Mouse (Mus musculus) macrophage (primary cell): ENCODE measurements around the gene Zbtb45. TPM values are rescaled to one million over a fixed set of nuclear protein-coding genes. Genes with fewer than 3 reads are reported as not detected.
A peak's percentile ranks its signal among the peaks of the same experiment; 100 is the strongest.

Source experiments
- H3K27ac ChIP-seq: fragments of 350-480 bp; formaldehyde crosslinking; 2 replicates; pipeline ENCODE4 v1.9.0; 2021
- H3K36me3 ChIP-seq: fragments of 350-480 bp; formaldehyde crosslinking; 2 replicates; pipeline ENCODE4 v1.9.0; 2021; ENCODE audit errors: inconsistent target
- H3K4me3 ChIP-seq: fragments of 350-480 bp; formaldehyde crosslinking; 2 replicates; pipeline ENCODE4 v1.9.0; 2021; ENCODE audit errors: inconsistent target
- H3K79me2 ChIP-seq: fragments of 350-480 bp; formaldehyde crosslinking; 2 replicates; pipeline ENCODE4 v1.9.0; 2021; ENCODE audit errors: inconsistent target
- whole genome bisulfite sequencing: methylation state at CpG from one replicate; pipeline ENCODE4 v1.1.7; 2026; ENCODE audit warnings: inconsistent platforms; ENCODE audit not compliant: missing documents; 5-methylcytosine and 5-hydroxymethylcytosine counted together
- polyA plus RNA-seq: library from polyadenylated mRNA; stranded (reverse); fragments of 250-400 nt; gene quantifications from 3 replicates; pipeline ENCODE4 v1.2.4, GENCODE M21; 2018; ENCODE audit warnings: inconsistent platforms

Gene Zbtb45
- polyA plus RNA-seq, 1 experiment from 2014 or later: 7.4 TPM

DNA sequence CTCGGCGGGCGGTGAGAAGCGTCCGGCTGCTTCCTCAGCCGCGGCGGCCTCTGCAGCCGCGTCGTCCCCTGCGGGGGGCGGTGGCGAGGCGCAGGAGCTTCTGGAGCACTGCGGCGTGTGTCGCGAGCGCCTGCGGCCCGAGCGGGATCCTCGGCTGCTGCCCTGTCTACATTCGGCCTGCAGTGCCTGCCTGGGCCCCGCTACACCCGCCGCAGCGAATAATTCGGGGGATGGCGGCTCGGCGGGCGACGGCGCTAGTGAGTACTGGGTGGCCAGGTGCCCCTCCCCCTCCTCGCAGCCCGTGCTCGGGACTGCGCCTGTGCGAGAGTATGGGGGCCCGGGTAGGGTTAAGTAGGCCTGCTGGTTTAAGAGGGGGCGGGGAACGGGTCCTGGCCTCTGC is 15.0 kb upstream of the Zbtb45 start:
- WGBS: 2% methylated on average over 32 of the region's 44 CpGs
- Histone ChIP-seq H3K27ac (0 out of 2 replicates have a peak overlapping the region, but pooled peaks have one; percentile 5), H3K4me3 (peak overlapping the region; percentile 62), H3K79me2 (peaks cover 33% of the 10 kb centered on the region), H3K36me3 (peaks cover 37% of the 10 kb centered on the region)

DNA sequence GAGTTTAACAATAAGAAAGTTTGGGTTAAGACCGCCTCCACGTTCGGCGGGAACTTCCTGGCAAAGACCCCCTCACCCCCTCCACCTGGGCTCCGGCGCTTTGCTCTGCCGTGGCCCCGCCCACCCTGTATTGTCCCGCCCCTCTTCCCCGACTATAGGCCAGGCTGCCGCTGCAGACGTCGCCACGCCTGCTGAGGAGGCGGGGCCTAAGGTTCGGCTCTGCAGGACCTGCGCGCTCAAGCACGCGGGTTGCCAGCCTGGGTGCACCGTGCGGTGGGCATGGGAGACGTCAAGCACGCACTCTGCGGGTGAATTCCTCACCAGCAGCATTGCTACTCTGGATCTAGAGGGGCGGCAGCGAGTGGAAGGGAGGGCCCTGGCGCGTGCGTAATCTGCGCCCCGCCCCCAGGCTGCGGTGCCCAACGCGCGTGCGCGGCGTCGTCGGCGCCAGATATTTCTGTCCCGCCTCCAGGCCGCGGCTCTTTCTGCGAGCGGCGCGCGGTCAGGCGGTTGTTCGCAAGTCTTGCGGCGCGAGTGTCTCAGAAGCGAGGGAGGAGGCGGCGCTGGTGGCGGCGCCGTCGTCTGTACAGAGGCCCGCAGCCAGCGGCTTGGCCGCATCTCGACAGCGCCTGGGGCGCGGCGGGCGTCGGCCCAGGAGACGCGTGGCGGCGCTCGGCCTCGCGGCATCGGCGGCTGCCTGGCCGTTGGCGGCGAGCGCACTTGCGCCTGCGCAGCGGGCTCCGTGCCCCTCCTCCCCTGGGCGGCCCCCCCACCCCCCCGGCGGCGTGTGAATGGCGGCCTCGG is 14.3 kb upstream of the Zbtb45 start:
- Histone ChIP-seq H3K27ac (peak overlapping the region; percentile 62), H3K4me3 (peak overlapping the region; percentile 37), H3K36me3 (peaks cover 30% of the 10 kb centered on the region), H3K79me2 (peaks cover 33% of the 10 kb centered on the region)
- WGBS: under 1% methylated on average over 90 of the region's 95 CpGs

DNA sequence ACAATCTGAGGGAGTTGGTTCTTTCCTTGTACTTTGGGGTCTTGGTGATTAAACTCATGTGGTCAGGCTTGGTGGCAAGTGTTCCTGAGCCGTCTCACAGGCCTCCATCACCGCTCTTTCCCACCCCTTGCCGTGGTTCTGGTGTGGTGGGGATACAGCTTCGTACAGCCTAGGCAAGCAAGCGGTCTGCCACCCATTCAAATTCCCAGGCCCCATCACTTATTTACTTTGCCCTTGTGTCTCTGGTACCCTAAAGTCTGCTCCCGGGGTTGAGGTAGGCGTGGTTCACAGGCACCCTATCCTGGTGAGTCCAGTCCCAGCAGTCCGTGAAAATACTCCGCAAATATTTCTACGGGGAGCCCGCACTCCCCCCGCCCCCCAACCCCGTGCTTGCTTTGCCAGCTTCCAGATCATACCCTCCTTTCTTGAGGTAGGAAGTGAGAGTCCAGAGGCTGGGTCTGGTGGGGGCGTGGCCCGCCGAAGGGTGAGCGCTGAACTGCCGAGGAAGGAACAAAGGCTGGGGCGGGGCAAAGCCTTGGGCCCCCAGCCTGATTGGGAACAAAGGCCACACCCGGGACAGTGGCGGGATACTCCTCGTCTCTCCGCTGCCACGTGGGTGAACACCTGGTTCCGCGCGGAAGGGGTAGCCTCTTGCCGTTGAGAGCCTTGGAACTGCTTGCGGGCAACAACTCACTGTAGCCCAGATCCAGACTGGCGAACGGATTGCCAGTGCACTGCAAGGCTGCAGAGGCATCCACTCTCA is 13.1 kb upstream of the Zbtb45 start:
- Histone ChIP-seq H3K79me2 (peaks cover 31% of the 10 kb centered on the region), H3K36me3 (peaks cover 18% of the 10 kb centered on the region), H3K4me3 (peak overlapping the region; percentile 37), H3K27ac (peak overlapping the region; percentile 62)
- 7% methylated on average over 31 of the region's 31 CpGs for WGBS

DNA sequence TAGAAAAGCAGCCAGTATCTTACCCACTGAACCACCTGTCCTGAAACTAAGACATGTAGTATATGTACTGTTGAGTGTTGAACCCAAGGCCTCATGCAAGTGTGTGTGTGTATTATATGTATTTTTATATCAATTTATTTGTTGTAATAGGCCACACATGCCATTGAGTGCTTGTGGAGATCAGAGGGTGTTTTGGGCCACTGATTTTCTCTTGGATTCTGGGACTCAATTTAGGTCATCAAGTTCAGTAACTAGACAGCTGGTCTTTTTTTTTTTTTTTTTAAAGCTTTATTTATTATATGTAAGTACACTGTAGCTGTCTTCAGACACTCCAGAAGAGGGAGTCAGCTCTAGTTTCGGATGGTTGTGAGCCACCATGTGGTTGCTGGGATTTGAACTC is 5.4 kb upstream of the Zbtb45 start:
- 83% methylated on average over 1 of the region's 1 CpGs for WGBS
- no peak overlapping the region for H3K27ac ChIP-seq
- H3K79me2 ChIP-seq: no peaks in the 10 kb centered on the region
- H3K4me3 ChIP-seq: no peak overlapping the region
- no peaks in the 10 kb centered on the region for H3K36me3 ChIP-seq

DNA sequence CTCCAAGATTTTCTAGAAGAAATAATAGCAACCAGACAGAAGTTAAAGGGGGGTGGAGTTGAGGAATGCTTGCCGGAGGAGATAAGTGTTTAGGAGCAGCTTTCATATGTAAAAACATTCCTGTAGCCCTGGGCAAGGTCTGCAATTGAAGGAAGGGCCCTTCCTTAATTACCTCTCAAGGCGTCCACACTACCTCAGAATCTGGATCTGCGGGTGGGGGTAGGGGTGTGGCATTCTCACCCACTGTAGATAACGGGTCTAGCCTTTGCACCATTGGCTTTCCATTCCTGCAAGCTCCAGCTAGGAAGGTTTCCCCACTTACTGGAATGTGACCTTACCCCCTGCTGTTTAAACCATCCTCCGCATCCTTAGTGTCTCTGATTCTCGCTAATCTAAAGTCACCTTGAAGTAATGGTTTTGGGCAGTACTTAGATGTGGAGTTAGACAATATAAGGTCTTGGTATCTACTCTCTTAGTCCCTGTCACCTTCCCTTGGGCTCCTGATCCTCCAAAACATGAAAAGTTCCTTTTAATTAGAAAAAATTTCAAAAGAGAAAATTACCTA is 4.5 kb upstream of the Zbtb45 start:
- no peak overlapping the region for H3K4me3 ChIP-seq
- H3K27ac ChIP-seq: no peak overlapping the region
- WGBS: 91% methylated on average over 6 of the region's 6 CpGs
- no peaks in the 10 kb centered on the region for H3K79me2 ChIP-seq
- H3K36me3 ChIP-seq: no peaks in the 10 kb centered on the region

DNA sequence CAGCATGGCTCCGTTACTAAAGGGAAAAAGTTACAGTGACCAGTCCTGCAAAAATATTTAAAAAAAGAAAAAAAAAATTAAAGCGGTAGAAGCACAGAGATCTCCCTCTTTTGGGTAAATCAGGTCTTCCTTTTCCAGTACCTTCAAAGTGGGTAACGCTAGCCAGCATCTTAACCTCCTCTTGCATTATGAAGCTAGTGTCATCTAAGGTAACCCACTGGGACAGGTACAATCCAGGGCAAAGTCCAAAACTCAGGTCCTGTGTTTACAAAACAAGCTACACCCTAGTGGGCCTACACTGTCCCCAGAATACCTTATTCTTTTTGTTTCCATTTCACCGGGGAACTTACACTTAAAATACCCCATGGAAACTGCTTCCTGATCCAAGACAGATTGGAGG is 3.8 kb upstream of the Zbtb45 start:
- WGBS: 91% methylated on average over 4 of the region's 4 CpGs

DNA sequence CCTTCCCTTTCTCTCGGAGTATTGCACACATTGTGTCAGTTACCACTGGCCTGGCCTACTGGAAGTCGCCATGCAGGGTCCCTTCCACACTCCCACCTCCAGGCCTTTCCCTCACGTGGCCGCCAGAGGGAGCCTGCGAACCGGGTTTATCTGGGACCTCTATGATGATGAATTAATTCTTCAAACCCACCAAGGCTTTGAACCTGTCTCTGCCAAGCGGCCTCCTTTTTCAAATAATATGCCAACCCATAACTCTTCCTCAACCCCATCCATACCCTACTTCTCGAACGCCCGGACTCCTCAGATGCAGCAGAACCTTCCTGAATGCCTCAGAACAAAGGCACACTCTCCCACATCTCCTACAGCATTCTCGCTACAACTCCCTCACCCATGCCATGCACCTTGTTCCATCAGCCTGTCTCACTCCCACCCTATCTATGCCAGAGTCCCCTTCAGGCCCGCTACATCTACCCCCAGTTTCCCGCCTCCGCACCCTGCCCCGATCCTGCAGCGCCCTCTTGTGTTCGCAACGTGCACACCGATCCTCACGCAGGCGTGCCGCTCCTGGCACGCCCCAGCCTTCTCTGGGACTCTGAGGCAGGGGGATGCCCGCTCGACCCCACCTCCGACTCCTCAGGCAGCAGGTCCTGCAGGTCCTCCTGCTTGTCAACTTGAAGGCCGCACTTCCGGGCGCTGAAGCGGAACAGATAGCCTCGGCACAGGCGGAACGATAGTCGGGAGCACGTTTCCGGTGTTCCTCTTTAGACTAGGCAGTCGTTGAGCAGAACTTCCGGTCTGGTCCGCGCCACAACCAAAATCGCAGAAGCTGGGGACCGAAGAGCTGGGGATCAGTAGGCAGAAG is 460 bp downstream of the Zbtb45 start:
- Histone ChIP-seq H3K4me3 (peak overlapping the region; percentile 93), H3K27ac (peak overlapping the region; percentile 73), H3K79me2 (peaks cover 26% of the 10 kb centered on the region), H3K36me3 (peaks cover 17% of the 10 kb centered on the region)
- under 1% methylated on average over 41 of the region's 42 CpGs for WGBS

More for the DNA sequence above, 3.8 kb upstream of the Zbtb45 start:
- no peak overlapping the region for H3K27ac ChIP-seq
- peaks cover 7% of the 10 kb centered on the region for H3K79me2 ChIP-seq
- no peak overlapping the region for H3K4me3 ChIP-seq
- no peaks in the 10 kb centered on the region for H3K36me3 ChIP-seq

DNA sequence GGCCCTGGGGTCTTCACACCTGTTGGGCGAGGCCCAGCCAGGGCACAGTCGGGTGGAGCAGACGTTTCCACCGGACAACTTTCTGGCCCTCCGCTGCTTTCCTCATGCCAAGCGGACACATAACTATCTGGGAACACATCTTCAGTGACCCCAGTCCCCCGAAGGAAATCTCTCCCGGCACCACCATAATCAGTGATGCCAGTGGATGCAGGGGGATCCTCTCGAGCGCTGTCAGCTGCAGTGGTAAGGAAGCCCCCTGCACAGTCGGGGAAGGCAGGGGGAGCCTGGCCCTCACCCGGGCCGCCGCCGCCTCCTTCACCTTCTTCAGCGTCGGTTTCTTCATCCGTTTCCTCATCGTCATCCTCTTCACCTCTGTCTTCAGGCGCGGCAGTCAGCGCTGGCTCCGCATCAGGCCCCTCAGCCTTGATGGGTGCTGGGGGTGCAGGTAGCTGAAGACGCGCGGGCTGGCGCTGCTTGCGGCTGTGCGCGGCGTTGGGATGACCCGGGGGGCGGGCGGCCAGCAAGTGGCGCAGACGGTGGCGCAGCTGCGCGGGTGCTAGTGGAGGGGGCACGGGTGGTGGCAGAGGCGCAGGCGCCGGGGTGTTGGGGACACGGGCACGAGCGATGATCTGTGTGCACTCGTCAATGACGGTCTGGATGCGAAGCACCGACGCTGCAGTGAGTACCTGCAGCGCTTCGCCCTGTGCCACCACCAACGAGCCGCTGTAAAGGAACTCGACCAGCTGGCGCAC is 2.3 kb downstream of the Zbtb45 start:
- Histone ChIP-seq H3K27ac (no peak overlapping the region), H3K36me3 (peaks cover 17% of the 10 kb centered on the region), H3K4me3 (no peak overlapping the region), H3K79me2 (peaks cover 26% of the 10 kb centered on the region)
- WGBS: 92% methylated on average over 40 of the region's 57 CpGs

DNA sequence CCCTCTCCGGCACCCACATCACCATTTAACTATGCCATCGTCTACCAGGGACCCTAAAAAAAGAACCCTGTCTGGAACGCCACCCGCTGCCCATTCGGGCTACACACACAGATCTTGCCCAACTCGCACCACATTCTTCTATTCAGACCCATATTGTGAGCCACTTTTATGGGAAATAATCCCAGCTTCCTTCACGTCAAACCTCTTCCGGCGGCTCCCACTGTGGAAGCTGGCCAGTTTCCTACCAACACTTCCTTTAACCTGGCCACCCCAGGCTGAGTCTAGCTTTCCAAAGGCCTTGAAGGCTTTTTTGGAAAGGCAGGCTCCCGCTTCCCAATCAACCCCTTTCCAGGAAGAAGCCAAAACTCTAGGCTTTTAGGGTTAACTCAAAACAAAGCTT is 3.3 kb downstream of the Zbtb45 start:
- 93% methylated on average over 10 of the region's 10 CpGs for WGBS
- no peak overlapping the region for H3K27ac ChIP-seq
- peaks cover 17% of the 10 kb centered on the region for H3K36me3 ChIP-seq
- H3K79me2 ChIP-seq: peaks cover 26% of the 10 kb centered on the region
- H3K4me3 ChIP-seq: no peak overlapping the region

DNA sequence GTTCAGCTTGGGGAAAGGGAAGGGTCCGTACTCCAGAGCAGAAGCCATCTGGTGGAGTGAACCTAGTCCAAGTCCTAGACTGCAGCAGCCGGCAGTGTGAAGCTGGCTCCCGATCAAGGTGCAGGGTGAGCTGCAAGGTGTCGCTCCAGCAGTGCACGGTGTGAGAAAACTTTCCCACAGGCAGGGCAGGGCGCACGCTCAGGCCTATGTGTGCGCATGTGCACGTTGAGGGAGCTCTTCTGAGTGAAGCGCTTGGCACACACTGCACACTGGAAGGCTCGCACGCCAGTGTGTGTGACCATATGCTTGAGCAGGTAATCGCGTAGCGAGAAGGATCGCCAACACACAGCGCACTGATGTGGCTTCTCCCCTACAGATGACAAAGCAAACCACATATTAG is 3.8 kb downstream of the Zbtb45 start:
- 95% methylated on average over 17 of the region's 17 CpGs for WGBS
- Histone ChIP-seq H3K36me3 (peaks cover 17% of the 10 kb centered on the region), H3K4me3 (no peak overlapping the region), H3K27ac (no peak overlapping the region), H3K79me2 (peaks cover 26% of the 10 kb centered on the region)

DNA sequence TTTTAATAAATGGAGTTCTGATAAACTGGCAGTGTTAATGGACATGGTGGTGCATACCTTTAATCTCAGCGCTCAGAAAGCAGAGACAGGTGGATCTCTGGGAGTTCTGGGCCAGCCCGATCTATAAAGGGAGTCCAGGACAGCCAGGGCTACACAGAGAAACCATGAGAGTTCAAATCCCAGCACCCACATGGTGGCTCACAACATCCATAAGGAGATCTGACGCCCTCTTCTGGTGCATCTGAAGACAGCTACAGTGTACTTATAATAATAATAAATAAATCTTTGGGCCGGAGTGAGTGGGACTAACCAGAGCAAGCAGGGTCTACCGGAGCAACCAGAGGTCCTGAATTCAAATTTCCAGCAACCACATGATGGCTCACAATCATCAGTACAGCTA is 6.5 kb downstream of the Zbtb45 start:
- H3K79me2 ChIP-seq: peaks cover 16% of the 10 kb centered on the region
- H3K4me3 ChIP-seq: no peak overlapping the region
- 93% methylated on average over 5 of the region's 5 CpGs for WGBS
- H3K27ac ChIP-seq: no peak overlapping the region
- H3K36me3 ChIP-seq: peaks cover 17% of the 10 kb centered on the region

DNA sequence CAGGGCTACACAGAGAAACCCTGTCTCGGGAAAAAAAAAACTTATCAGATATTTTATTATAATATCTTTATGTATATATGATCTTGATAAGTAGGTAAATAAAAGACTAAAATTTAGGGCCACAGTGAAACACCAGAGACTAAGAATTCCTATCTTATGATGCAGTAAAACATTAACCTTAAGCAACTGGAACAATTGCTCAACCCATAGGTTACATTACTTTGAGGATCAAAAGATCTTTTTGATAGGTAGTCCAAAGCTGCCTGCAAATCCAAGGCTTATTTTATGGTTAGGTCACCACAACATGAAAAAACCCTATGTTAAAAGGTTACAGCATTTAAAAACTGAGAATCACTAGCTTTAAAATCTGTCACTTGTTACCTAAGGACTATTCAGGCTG is 8.2 kb downstream of the Zbtb45 start:
- peaks cover 2% of the 10 kb centered on the region; the same call in 1 of the 2 replicates for H3K79me2 ChIP-seq
- peaks cover 12% of the 10 kb centered on the region for H3K36me3 ChIP-seq
- 86% methylated on average over 1 of the region's 1 CpGs for WGBS

DNA sequence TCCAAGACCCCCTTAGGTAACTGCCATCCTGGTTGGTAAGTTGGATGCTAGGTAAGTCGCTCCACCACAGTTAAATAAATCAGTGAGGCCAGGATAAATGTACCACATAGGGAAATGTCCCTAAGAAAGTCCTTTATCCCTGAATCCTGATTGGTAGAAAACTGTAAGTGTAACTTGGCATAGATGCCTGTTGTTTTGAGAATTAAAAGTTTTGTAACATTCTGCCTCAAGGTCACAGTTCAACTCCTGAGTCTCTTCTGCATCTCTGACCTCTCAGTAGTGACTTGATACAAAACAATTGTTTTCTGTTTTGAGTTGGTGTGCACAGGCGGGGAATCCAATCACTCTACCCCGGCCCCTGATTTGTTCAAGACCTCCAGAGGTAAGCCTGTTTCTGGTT is 11.0 kb downstream of the Zbtb45 start, which contains the start of gene Trim28:
Gene Trim28 (plus strand): TSS at position 264 of the 400 bp plus-strand sequence.
- Histone ChIP-seq H3K36me3 (no peaks in the 10 kb centered on the region), H3K4me3 (no peak within 1 kb of the TSS), H3K79me2 (no peaks in the 10 kb centered on the region), H3K27ac (no peak within 1 kb of the TSS)
- 98% methylated on average over 3 of the region's 3 CpGs for WGBS

More for the DNA sequence above, 8.2 kb downstream of the Zbtb45 start:
- H3K27ac ChIP-seq: no peak overlapping the region
- H3K4me3 ChIP-seq: no peak overlapping the region
